Mouse (Mus musculus) CH12.LX (cell line): ENCODE data around the gene LTO1. TPM values are rescaled to one million over a fixed set of nuclear protein-coding genes. Genes with fewer than 3 reads are reported as not detected.

ENCODE experiments used
- DNase-seq: peaks from one replicate; pipeline ENCODE4 v3.0.0-alpha.2; 2013; ENCODE audit errors: extremely low read depth
- H3K27ac ChIP-seq: 2 replicates; pipeline ENCODE4 v1.5.1; 2012; ENCODE audit warnings: low read depth, mild to moderate bottlenecking, control low read depth, moderate library complexity; ENCODE audit not compliant: insufficient read depth
- H3K27me3 ChIP-seq: replicated peaks from 2 replicates; pipeline ENCODE3; 2012; ENCODE audit warnings: inconsistent platforms
- H3K36me3 ChIP-seq, 2 experiments: replicated peaks in 1 of 2; 2 replicates each; pipeline versions ENCODE3 to v1.6.1; 2012; ENCODE audit warnings: inconsistent platforms in 1 of 2, low read length in 1 of 2, mild to moderate bottlenecking in 1 of 2, mixed read lengths in 1 of 2, moderate library complexity in 1 of 2; ENCODE audit not compliant: control insufficient read depth in 1 of 2, insufficient read depth in 1 of 2
- H3K4me1 ChIP-seq, 2 experiments: 2 replicates each; pipeline ENCODE4 v1.6.1; 2012; ENCODE audit warnings: inconsistent platforms in 1 of 2, moderate library complexity in 1 of 2; ENCODE audit not compliant: insufficient read depth in 2 of 2, control insufficient read depth in 1 of 2
- H3K4me2 ChIP-seq: 2 replicates; pipeline ENCODE4 v1.6.1; 2012; ENCODE audit warnings: low read depth, mild to moderate bottlenecking, control low read depth; ENCODE audit not compliant: poor library complexity, insufficient read depth, severe bottlenecking
- H3K4me3 ChIP-seq, 3 experiments: fragments of 150-350 bp in 1 of 3; sonication (generic) in 1 of 3; replicated peaks in 1 of 3; 2 replicates each; pipeline versions ENCODE3 to v1.5.1; 2011 to 2012; ENCODE audit warnings: low read depth in 2 of 3, low read length in 2 of 3, mild to moderate bottlenecking in 2 of 3, moderate library complexity in 2 of 3, control low read depth in 1 of 3, improper control_type of control experiment in 1 of 3, inconsistent platforms in 1 of 3, mixed read lengths in 1 of 3; ENCODE audit not compliant: poor library complexity in 1 of 3
- H3K79me2 ChIP-seq: replicated peaks from 2 replicates; pipeline ENCODE4 v1.6.1; 2012; ENCODE audit warnings: mild to moderate bottlenecking, moderate library complexity; ENCODE audit not compliant: control insufficient read depth, poor library complexity, insufficient read depth, severe bottlenecking; ENCODE audit errors: extremely low read depth
- H3K9ac ChIP-seq: 2 replicates; pipeline ENCODE4 v1.6.1; 2012; ENCODE audit warnings: low read depth, mild to moderate bottlenecking, control low read depth, moderate library complexity; ENCODE audit not compliant: insufficient read depth
- H3K9me3 ChIP-seq: replicated peaks from 2 replicates; pipeline ENCODE3; 2012; ENCODE audit warnings: low read length, inconsistent platforms, mixed read lengths
- CHD2 ChIP-seq: IDR thresholded peaks from 2 replicates; pipeline ENCODE4 v1.6.1; 2011; ENCODE audit warnings: low read length, improper control_type of control experiment
- ELF1 ChIP-seq: IDR thresholded peaks from 2 replicates; pipeline ENCODE4 v1.6.1; 2014; ENCODE audit warnings: low read depth, mild to moderate bottlenecking, inconsistent platforms, low read length, improper control_type of control experiment
- GABPA ChIP-seq: IDR thresholded peaks from 2 replicates; pipeline ENCODE4 v1.6.1; 2012; ENCODE audit warnings: low read depth, low read length, improper control_type of control experiment, inconsistent platforms; ENCODE audit not compliant: insufficient replicate concordance
- IRF4 ChIP-seq: IDR thresholded peaks from 2 replicates; pipeline ENCODE4 v1.6.1; 2014; ENCODE audit warnings: low read depth, mild to moderate bottlenecking, inconsistent platforms, low read length, improper control_type of control experiment
- KAT2A ChIP-seq: IDR thresholded peaks from 2 replicates; pipeline ENCODE4 v1.6.1; 2012; ENCODE audit warnings: low read length, improper control_type of control experiment, inconsistent platforms; ENCODE audit not compliant: insufficient replicate concordance
- MAFK ChIP-seq: IDR thresholded peaks from 2 replicates; pipeline ENCODE4 v1.6.1; 2011; ENCODE audit warnings: low read length, improper control_type of control experiment; ENCODE audit not compliant: insufficient replicate concordance
- MAX ChIP-seq: IDR thresholded peaks from 2 replicates; pipeline ENCODE4 v1.6.1; 2011; ENCODE audit warnings: low read length, improper control_type of control experiment
- MEF2A ChIP-seq: IDR thresholded peaks from 2 replicates; pipeline ENCODE4 v1.6.1; 2014; ENCODE audit warnings: low read depth, mild to moderate bottlenecking, inconsistent platforms, low read length, improper control_type of control experiment, borderline replicate concordance
- MXI1 ChIP-seq: IDR thresholded peaks from 2 replicates; pipeline ENCODE4 v1.6.1; 2011; ENCODE audit warnings: mild to moderate bottlenecking, low read depth, low read length, improper control_type of control experiment
- NELFE ChIP-seq: IDR thresholded peaks from 2 replicates; pipeline ENCODE4 v1.6.1; 2011; ENCODE audit warnings: low read depth, low read length, improper control_type of control experiment
- PAX5 ChIP-seq: IDR thresholded peaks from 2 replicates; pipeline ENCODE4 v1.6.1; 2012; ENCODE audit warnings: low read length, inconsistent platforms, mixed read lengths
- POLR2AphosphoS2 ChIP-seq: IDR thresholded peaks from 2 replicates; pipeline ENCODE4 v1.6.1; 2011; ENCODE audit warnings: low read depth, low read length, improper control_type of control experiment
- RAD21 ChIP-seq: IDR thresholded peaks from 2 replicates; pipeline ENCODE4 v1.6.1; 2011; ENCODE audit warnings: low read depth, mild to moderate bottlenecking, low read length, improper control_type of control experiment, moderate library complexity
- SIN3A ChIP-seq: IDR thresholded peaks from 2 replicates; pipeline ENCODE4 v1.6.1; 2012; ENCODE audit warnings: low read length, improper control_type of control experiment, inconsistent platforms
- SMC3 ChIP-seq: IDR thresholded peaks from 2 replicates; pipeline ENCODE4 v1.6.1; 2011; ENCODE audit warnings: low read depth, low read length, improper control_type of control experiment
- TCF12 ChIP-seq: IDR thresholded peaks from 2 replicates; pipeline ENCODE4 v1.6.1; 2014; ENCODE audit warnings: low read depth, mild to moderate bottlenecking, inconsistent platforms, low read length, improper control_type of control experiment
- UBTF ChIP-seq: IDR thresholded peaks from 2 replicates; pipeline ENCODE4 v1.6.1; 2012; ENCODE audit warnings: low read depth, mild to moderate bottlenecking, inconsistent platforms, low read length, improper control_type of control experiment, moderate library complexity
- USF2 ChIP-seq: conservative IDR thresholded peaks from 2 replicates; pipeline ENCODE4 v1.6.1; 2011; ENCODE audit warnings: low read depth, low read length, improper control_type of control experiment
- ZC3H11A ChIP-seq: IDR thresholded peaks from 2 replicates; pipeline ENCODE4 v1.6.1; 2012; ENCODE audit warnings: low read depth, mild to moderate bottlenecking, inconsistent platforms, low read length, improper control_type of control experiment
- dilution Hi-C: fragments of 300-500 bp; cut with MboI; formaldehyde crosslinking; loops from 2 replicates; pipeline ENCODE4 v1.14.3; 2020; ENCODE audit warnings: low sequenced_read_pairs; ENCODE audit not compliant: extremely low pct_unique_long_range_greater_than_20kb, extremely low pct_ligation_motif_present
- in situ Hi-C: fragments of 300-500 bp; cut with MboI; formaldehyde crosslinking; loops from 3 replicates; pipeline ENCODE4 v1.14.3; 2019; ENCODE audit warnings: low sequenced_read_pairs, low pct_ligation_motif_present, low pct_unique_long_range_greater_than_20kb, mixed read lengths
- polyA plus RNA-seq: library from polyadenylated mRNA; unstranded; fragments of >175 nt; gene quantifications from 2 replicates; pipeline ENCODE4 v1.2.1, GENCODE M21; 2012; ENCODE audit warnings: low read depth; ENCODE audit not compliant: insufficient read length
- total RNA-seq, 2 experiments: library from RNA; depleted of rRNA; stranded (reverse); fragments of 300-350 nt in 1 of 2; fragments of >200 nt in 1 of 2; gene quantifications; 2 replicates each; pipeline ENCODE4 v1.2.3; 2012 to 2014

The LTO1 gene
- total and polyA plus RNA-seq, 3 experiments, result 4.0 to 10.7 (median 8.5) TPM

DNA sequence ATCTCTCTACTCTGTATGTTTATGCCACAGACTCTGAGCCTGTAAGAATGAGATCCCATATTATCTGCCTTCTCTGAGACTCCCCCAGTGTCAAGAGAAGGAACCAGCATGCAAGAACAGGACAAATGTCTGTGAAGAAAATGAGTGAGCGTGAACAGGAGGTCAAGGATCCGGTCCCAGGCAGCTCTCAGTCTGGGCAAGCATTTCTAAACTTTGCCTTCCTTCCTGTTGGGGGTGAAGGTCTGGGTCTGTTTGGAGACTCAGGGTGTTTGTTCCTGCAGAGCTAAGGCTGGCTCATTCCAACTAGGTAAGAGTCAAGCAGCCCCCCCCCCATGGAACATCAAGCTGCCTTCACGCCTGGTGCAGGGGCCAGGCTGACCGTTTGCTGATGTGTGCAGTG, 42.5 kb upstream of the LTO1 start:
- in situ Hi-C loops (no loop called here), dilution Hi-C loops (no loop called here)
- no peak overlapping the region for H3K4me3 ChIP-seq
- TF ChIP-seq GABPA, result no peak
- TF ChIP-seq PAX5, result no peak
- TF ChIP-seq MAFK, result no peak
- no peak for TF ChIP-seq NELFE
- TF ChIP-seq USF2, result no peak
- no peak for TF ChIP-seq POLR2AphosphoS2
- TF ChIP-seq UBTF, result no peak
- no peak for TF ChIP-seq MXI1
- no peaks in the 10 kb centered on the region for H3K79me2 ChIP-seq
- no peak overlapping the region for H3K9ac ChIP-seq
- H3K4me2 ChIP-seq, result no peak overlapping the region
- no peak for DNase-seq
- H3K27me3 ChIP-seq, result peaks cover 77% of the 10 kb centered on the region
- no peaks in the 10 kb centered on the region for H3K4me1 ChIP-seq
- no peaks in the 10 kb centered on the region for H3K9me3 ChIP-seq
- H3K27ac ChIP-seq, result no peak overlapping the region
- no peaks in the 10 kb centered on the region for H3K36me3 ChIP-seq

DNA sequence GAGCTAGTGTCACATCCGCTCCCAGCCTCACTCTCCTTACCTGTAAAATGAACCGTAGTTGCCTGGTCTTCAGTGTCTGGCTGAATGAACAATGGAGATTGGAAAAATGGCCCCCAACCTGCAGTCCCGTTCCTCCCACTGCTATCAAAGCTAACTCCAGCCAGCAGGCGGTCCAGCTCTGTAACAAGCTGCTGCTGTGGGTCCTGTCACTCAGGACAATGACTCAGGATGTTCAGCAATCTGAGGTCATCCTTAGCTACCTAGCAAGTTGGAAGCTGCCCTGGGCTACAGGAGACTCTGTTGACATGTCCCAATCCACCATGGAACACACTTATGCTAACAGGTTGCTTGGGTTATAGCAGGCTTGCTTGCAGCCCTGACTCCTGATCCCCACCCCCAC, 41.7 kb upstream of the LTO1 start:
- no peaks in the 10 kb centered on the region for H3K79me2 ChIP-seq
- H3K9me3 ChIP-seq, result no peaks in the 10 kb centered on the region
- H3K9ac ChIP-seq, result no peak overlapping the region
- no peak for DNase-seq
- in situ Hi-C loops, result no loop called here
- no peak overlapping the region for H3K4me2 ChIP-seq
- no peak overlapping the region for H3K27ac ChIP-seq
- H3K27me3 ChIP-seq, result peaks cover 76% of the 10 kb centered on the region
- TF ChIP-seq ELF1 (no peak), CHD2 (no peak), ZC3H11A (no peak), UBTF (no peak), MEF2A (no peak), IRF4 (no peak), NELFE (no peak), RAD21 (no peak), KAT2A (no peak), TCF12 (no peak), SMC3 (no peak), SIN3A (no peak), MAX (no peak)
- no peaks in the 10 kb centered on the region for H3K4me1 ChIP-seq
- no peaks in the 10 kb centered on the region for H3K36me3 ChIP-seq
- H3K4me3 ChIP-seq, result no peak overlapping the region
- dilution Hi-C loops, result no loop called here
